Mouse (Mus musculus): ENCODE results near the gene Hnrnpab. TPM values are rescaled to one million over a fixed set of nuclear protein-coding genes. Genes with fewer than 3 reads are reported as not detected.
A peak's percentile ranks its signal among the peaks of the same experiment; 100 is the strongest.
"Not testable (repeated sequence)": the region's sequence is repeated elsewhere in the genome, so short reads cannot be mapped to it uniquely, and the experiment has no call there.

Hnrnpab gene
- polyA plus RNA-seq, 1 experiment, result 146 TPM

DNA sequence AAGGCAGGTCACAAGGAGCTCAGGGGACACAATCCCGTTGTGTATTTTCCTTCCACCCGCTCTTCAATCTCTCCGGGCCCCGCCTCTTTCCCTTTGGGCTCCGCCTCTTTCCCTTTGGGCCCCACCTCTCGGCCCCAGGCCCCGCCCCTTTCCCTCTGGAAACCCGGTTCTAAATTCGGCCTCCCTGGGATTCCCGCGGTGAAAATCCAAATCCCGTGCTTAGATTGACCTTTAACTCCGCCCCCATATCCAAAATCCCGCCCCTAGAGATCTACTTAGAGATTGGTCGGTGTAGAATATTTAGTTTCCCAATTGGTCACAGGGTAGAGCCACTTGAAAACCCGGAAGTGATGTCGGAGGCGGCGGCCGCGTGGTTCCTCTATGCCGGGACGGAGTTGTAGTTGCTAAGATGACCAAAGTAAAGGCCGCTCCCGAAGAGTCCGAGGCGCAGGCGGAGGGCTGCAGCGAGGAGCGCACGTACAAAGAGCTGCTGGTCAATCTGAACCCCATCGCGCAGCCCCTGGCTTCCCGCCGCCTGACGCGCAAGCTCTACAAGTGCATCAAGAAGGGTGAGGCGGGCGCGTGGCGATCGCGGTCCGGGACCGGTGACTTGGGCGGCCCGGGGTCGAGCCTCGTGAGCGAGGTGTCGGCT lies 12.9 kb upstream of the Hnrnpab start, which contains the start of gene Nhp2:
Gene Nhp2, plus strand, starts transcription at position 327 of the 652 bp plus-strand sequence.
- Histone ChIP-seq H3K27ac (ENCODE audit: insufficient read depth, low read length) (peak within 1 kb of the TSS; percentile 50; the same call in 1 of the 2 replicates), H3K27me3 (ENCODE audit: control insufficient read depth, insufficient read depth, low read length) (no peaks in the 10 kb centered on the region), H3K36me3 (ENCODE audit: control insufficient read depth, insufficient read depth, low read length) (peaks cover 20% of the 10 kb centered on the region), H3K4me1 (ENCODE audit: control insufficient read depth, insufficient read depth, insufficient read length) (peaks cover 2% of the 10 kb centered on the region; the same call in 1 of the 2 replicates), H3K4me3 (ENCODE audit: extremely low read depth, insufficient read depth, insufficient read length) (peak within 1 kb of the TSS; percentile 87)
- no peak for TF ChIP-seq CTCF (IDR thresholded peaks at IDR 0.05; ENCODE audit: extremely low read depth, insufficient read depth, insufficient read length, insufficient replicate concordance)
- no peak for TF ChIP-seq POLR2A (IDR thresholded peaks at IDR 0.05; ENCODE audit: low read depth, low read length)
- under 1% methylated on average over 51 of the region's 51 CpGs for WGBS
- peak; percentile 81 to 89 for DNase-seq (ENCODE audit: low read depth in 1 of 2, low spot score in 2 of 2)

DNA sequence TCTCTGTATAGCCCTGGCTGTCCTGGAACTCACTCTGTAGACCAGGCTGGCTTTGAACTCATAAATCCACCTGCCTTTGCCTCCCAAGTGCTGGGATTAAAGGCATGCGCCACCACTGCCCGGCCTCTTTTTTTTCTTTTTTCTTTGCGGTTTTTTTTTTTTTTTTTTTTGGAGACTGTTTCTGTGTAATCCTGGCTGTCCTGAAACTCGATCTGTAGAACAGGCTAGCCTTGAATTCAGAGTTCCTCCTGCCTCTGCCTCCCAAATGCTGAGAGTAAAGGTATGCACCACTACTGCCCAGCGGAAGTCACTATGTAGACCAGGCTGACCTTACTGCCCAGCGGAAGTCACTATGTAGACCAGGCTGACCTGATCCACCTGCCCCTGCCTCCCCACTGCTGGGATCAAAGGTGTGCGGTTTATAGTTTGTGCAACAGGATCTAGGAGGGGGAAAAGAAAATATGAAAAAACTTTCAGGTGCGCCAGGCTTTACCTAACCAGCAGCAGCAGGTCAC lies 12.3 kb upstream of the Hnrnpab start:
- DNase-seq (ENCODE audit: low read depth in 1 of 2, low spot score in 2 of 2), result no peak
- TF ChIP-seq POLR2A (IDR thresholded peaks at IDR 0.05; ENCODE audit: low read depth, low read length), result no peak
- TF ChIP-seq CTCF (IDR thresholded peaks at IDR 0.05; ENCODE audit: extremely low read depth, insufficient read depth, insufficient read length, insufficient replicate concordance), result no peak
- 29% methylated on average over 8 of the region's 8 CpGs for WGBS
- Histone ChIP-seq H3K27me3 (ENCODE audit: control insufficient read depth, insufficient read depth, low read length) (no peaks in the 10 kb centered on the region), H3K36me3 (ENCODE audit: control insufficient read depth, insufficient read depth, low read length) (peaks cover 14% of the 10 kb centered on the region), H3K4me1 (ENCODE audit: control insufficient read depth, insufficient read depth, insufficient read length) (peaks cover 2% of the 10 kb centered on the region; the same call in 1 of the 2 replicates), H3K4me3 (ENCODE audit: extremely low read depth, insufficient read depth, insufficient read length) (peak overlapping the region; percentile 87), H3K27ac (ENCODE audit: insufficient read depth, low read length) (no peak overlapping the region)

DNA sequence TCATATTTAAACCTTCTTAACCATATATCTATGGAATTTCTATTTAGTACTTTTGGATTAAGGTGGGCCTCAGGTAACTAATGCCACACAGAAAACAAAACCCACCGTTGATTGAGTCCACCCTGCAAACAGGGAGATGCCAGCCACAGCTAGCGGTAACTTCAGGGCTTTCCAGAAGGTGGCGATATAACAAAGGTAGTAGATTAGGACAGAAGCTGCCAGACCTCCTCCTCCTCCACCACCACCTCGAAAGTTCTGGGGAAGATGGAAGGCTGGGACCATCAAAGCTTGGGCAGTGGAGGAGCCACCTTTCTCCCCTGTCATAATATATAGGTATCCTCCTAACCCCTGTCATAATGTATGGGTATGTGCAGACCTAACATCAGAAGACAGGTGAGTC lies 11.0 kb upstream of the Hnrnpab start:
- Histone ChIP-seq H3K27ac (ENCODE audit: insufficient read depth, low read length) (no peak overlapping the region), H3K27me3 (ENCODE audit: control insufficient read depth, insufficient read depth, low read length) (no peaks in the 10 kb centered on the region), H3K4me3 (ENCODE audit: extremely low read depth, insufficient read depth, insufficient read length) (no peak overlapping the region), H3K36me3 (ENCODE audit: control insufficient read depth, insufficient read depth, low read length) (peaks cover 2% of the 10 kb centered on the region), H3K4me1 (ENCODE audit: control insufficient read depth, insufficient read depth, insufficient read length) (peaks cover 2% of the 10 kb centered on the region; the same call in 1 of the 2 replicates)
- TF ChIP-seq POLR2A (IDR thresholded peaks at IDR 0.05; ENCODE audit: low read depth, low read length), result no peak
- TF ChIP-seq CTCF (IDR thresholded peaks at IDR 0.05; ENCODE audit: extremely low read depth, insufficient read depth, insufficient read length, insufficient replicate concordance), result peak; percentile 75; the same call in 1 of the 2 replicates
- DNase-seq (ENCODE audit: low read depth in 1 of 2, low spot score in 2 of 2), result peak; percentile 53 to 70
- WGBS, result 1% methylated on average over 4 of the region's 4 CpGs

DNA sequence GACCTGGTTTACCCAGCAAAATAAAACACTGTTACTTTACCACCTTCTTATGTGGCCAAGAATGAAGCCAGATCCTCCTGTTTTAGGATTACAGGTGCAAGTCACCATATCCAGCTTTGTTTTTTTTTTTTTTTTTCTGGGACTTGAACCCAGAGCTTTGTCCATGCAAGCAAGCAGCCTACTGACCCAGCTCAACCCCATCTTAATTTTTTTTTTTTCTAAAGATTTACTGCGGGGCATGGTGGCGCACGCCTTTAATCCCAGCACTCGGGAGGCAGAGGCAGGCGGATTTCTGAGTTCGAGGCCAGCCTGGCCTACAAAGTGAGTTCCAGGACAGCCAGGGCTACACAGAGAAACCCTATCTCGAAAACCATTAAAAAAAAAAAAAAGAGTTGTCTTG lies 9.5 kb upstream of the Hnrnpab start:
- H3K4me3 ChIP-seq (ENCODE audit: extremely low read depth, insufficient read depth, insufficient read length); DNase-seq (ENCODE audit: low read depth in 1 of 2, low spot score in 2 of 2); H3K27me3 ChIP-seq (ENCODE audit: control insufficient read depth, insufficient read depth, low read length); H3K36me3 ChIP-seq (ENCODE audit: control insufficient read depth, insufficient read depth, low read length); H3K4me1 ChIP-seq (ENCODE audit: control insufficient read depth, insufficient read depth, insufficient read length); H3K27ac ChIP-seq (ENCODE audit: insufficient read depth, low read length): not testable (repeated sequence)
- 90% methylated on average over 7 of the region's 7 CpGs for WGBS

DNA sequence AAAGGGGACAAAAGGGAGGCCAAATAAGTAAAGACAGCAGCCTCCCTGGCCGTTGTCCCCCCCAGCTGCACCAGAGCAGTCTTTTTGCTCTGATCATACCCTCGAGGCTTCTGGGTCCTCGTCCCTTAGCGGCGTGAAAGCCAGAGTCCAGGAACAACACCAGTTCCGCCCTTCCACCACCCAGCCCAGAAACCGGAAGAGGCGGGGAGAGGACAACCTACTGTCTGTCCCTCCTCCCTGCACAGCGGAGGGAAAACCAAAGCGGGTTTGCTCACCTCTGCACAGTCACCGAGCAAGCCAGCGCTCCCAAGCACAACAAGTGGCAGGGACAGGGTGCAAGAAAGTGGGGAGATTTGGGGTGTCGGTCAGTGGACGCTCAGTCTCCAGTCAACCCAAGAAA lies 9.0 kb upstream of the Hnrnpab start:
- H3K4me3 ChIP-seq (ENCODE audit: extremely low read depth, insufficient read depth, insufficient read length), result peak overlapping the region; percentile 61
- H3K4me1 ChIP-seq (ENCODE audit: control insufficient read depth, insufficient read depth, insufficient read length), result peaks cover 2% of the 10 kb centered on the region; the same call in 1 of the 2 replicates
- under 1% methylated on average over 14 of the region's 14 CpGs for WGBS
- DNase-seq (ENCODE audit: low read depth in 1 of 2, low spot score in 2 of 2), result peak in 1 of 2 experiments; percentile 64
- peak overlapping the region; percentile 89 for H3K27ac ChIP-seq (ENCODE audit: insufficient read depth, low read length)
- TF ChIP-seq POLR2A (IDR thresholded peaks at IDR 0.05; ENCODE audit: low read depth, low read length), result peak; percentile 83
- TF ChIP-seq CTCF (IDR thresholded peaks at IDR 0.05; ENCODE audit: extremely low read depth, insufficient read depth, insufficient read length, insufficient replicate concordance), result no peak
- no peaks in the 10 kb centered on the region for H3K36me3 ChIP-seq (ENCODE audit: control insufficient read depth, insufficient read depth, low read length)
- H3K27me3 ChIP-seq (ENCODE audit: control insufficient read depth, insufficient read depth, low read length), result no peaks in the 10 kb centered on the region

DNA sequence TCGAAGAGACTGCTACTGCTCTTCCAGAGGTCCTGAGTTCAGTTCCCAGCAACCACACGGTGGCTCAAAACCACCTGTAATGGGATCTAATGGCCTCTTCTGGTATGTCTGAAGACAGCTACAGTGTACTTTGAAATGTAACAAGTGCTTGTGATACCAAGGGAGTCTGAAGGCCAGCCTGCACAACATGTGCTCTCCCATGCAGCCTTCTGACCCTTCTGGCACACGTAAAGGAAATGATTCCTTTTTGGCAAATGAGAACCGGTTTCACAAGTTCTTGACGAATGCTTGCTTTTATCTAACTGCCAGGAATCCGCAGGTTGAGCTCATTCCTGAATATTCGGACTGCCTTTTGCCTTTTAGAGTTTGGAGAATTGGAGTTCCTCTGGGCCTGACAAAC lies 8.5 kb upstream of the Hnrnpab start:
- no peak for TF ChIP-seq CTCF (IDR thresholded peaks at IDR 0.05; ENCODE audit: extremely low read depth, insufficient read depth, insufficient read length, insufficient replicate concordance)
- TF ChIP-seq POLR2A (IDR thresholded peaks at IDR 0.05; ENCODE audit: low read depth, low read length), result no peak
- H3K27me3 ChIP-seq (ENCODE audit: control insufficient read depth, insufficient read depth, low read length), result no peaks in the 10 kb centered on the region
- 34% methylated on average over 7 of the region's 7 CpGs for WGBS
- DNase-seq (ENCODE audit: low read depth in 1 of 2, low spot score in 2 of 2), result no peak
- peak overlapping the region; percentile 61; the same call in 1 of the 2 replicates for H3K4me3 ChIP-seq (ENCODE audit: extremely low read depth, insufficient read depth, insufficient read length)
- no peaks in the 10 kb centered on the region for H3K36me3 ChIP-seq (ENCODE audit: control insufficient read depth, insufficient read depth, low read length)
- H3K4me1 ChIP-seq (ENCODE audit: control insufficient read depth, insufficient read depth, insufficient read length), result peaks cover 2% of the 10 kb centered on the region; the same call in 1 of the 2 replicates
- peak overlapping the region; percentile 89 for H3K27ac ChIP-seq (ENCODE audit: insufficient read depth, low read length)

DNA sequence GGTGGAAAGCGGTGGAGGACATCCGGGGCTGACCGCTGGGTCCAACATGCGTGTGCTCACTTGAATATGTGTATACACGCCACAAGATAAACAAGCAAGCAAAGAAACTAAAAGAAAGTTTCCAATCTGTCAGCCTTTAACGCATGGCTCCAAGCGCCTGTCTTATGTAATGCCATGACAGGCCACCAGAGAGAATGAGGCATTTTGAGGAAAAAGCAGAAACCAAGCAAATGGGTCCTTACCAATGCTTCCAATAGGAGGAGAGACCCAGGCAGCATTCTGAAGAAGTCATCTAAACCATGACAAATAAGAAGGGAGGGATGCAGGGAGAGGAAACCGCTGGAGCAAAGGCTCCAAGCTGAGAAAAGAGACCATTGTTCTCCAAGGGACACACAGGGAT lies 7.6 kb upstream of the Hnrnpab start:
- Histone ChIP-seq H3K27me3 (ENCODE audit: control insufficient read depth, insufficient read depth, low read length) (no peaks in the 10 kb centered on the region), H3K36me3 (ENCODE audit: control insufficient read depth, insufficient read depth, low read length) (no peaks in the 10 kb centered on the region), H3K27ac (ENCODE audit: insufficient read depth, low read length) (no peak overlapping the region), H3K4me3 (ENCODE audit: extremely low read depth, insufficient read depth, insufficient read length) (no peak overlapping the region), H3K4me1 (ENCODE audit: control insufficient read depth, insufficient read depth, insufficient read length) (peaks cover 2% of the 10 kb centered on the region; the same call in 1 of the 2 replicates)
- no peak for TF ChIP-seq POLR2A (IDR thresholded peaks at IDR 0.05; ENCODE audit: low read depth, low read length)
- TF ChIP-seq CTCF (IDR thresholded peaks at IDR 0.05; ENCODE audit: extremely low read depth, insufficient read depth, insufficient read length, insufficient replicate concordance), result no peak
- WGBS, result 93% methylated on average over 8 of the region's 8 CpGs
- no peak for DNase-seq (ENCODE audit: low read depth in 1 of 2, low spot score in 2 of 2)

DNA sequence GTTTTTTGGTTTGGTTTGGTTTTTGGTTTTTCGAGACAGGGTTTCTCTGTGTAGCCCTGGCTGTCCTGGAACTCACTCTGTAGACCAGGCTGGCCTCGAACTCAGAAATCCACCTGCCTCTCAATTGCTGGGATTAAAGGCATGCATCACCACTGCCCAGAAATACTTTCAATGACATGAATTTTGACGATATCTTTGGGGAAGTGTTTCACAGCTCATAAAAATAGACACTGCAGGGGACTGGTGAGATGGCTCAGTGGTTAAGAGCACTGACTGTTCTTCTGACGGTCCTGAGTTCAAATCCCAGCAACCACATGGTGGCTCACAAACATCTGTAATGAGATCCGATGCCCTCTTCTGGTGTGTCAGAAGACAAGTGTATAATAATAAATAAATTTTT lies 3.3 kb upstream of the Hnrnpab start:
- H3K4me3 ChIP-seq (ENCODE audit: extremely low read depth, insufficient read depth, insufficient read length); H3K27me3 ChIP-seq (ENCODE audit: control insufficient read depth, insufficient read depth, low read length); H3K4me1 ChIP-seq (ENCODE audit: control insufficient read depth, insufficient read depth, insufficient read length); DNase-seq (ENCODE audit: low read depth in 1 of 2, low spot score in 2 of 2); H3K36me3 ChIP-seq (ENCODE audit: control insufficient read depth, insufficient read depth, low read length); H3K27ac ChIP-seq (ENCODE audit: insufficient read depth, low read length): not testable (repeated sequence)
- WGBS, result 70% methylated on average over 5 of the region's 5 CpGs

Measured in spleen, adult 2 months (tissue).